Mouse (Mus musculus) left cerebral cortex, postnatal 14 days (tissue): Measurements from ENCODE around the gene Cfap74. TPM values are rescaled to one million over a fixed set of nuclear protein-coding genes. Genes with fewer than 3 reads are reported as not detected.
"Not testable (repeated sequence)": the region's sequence is repeated elsewhere in the genome, so short reads cannot be mapped to it uniquely, and the experiment has no call there.

Experiments
- DNase-seq, 2 experiments: peaks; one replicate each; pipeline ENCODE4 v3.0.0; 2021 to 2022; ENCODE audit warnings: low spot score in 2 of 2, mixed read lengths in 1 of 2
- intact Hi-C: fragments of 180-260 bp; cut with DNase I; formaldehyde crosslinking; loops from one replicate; pipeline ENCODE4 v1.15.1; 2025
- total RNA-seq, 2 experiments: library from RNA; stranded (reverse); gene quantifications; 2 replicates each; pipeline ENCODE4 v1.2.3; 2021

Gene Cfap74
- total RNA-seq, 2 experiments from 2014 or later, result 11.2 to 11.7 TPM

GRCm38 (mm10) chr4:155398222-155398540, 10.8 kb upstream of the Cfap74 start:
- DNase-seq, result no peak
- intact Hi-C loops, result no loop called here

GRCm38 (mm10) chr4:155401121-155401520, 7.9 kb upstream of the Cfap74 start:
- DNase-seq, result no peak
- intact Hi-C loops, result loop anchor here (5.0 kb wide), 1 partner anchor 34 kb away; no protein-coding TSS in a partner anchor

GRCm38 (mm10) chr4:155402489-155402888, 6.5 kb upstream of the Cfap74 start:
- no peak for DNase-seq
- intact Hi-C loops, result loop anchor here (5.0 kb wide), 1 partner anchor 35 kb away; no protein-coding TSS in a partner anchor

GRCm38 (mm10) chr4:155408695-155409057, 314 bp upstream of the Cfap74 start:
- DNase-seq, result no peak
- intact Hi-C loops, result no loop called here

- intact Hi-C loops, result no loop called here
- DNase-seq, result no peak
Observed at GRCm38 (mm10) chr4:155412124-155412523, 3.1 kb downstream of the Cfap74 start.

- DNase-seq, result no peak
- intact Hi-C loops, result no loop called here
Observed at GRCm38 (mm10) chr4:155413641-155414335, 4.8 kb downstream of the Cfap74 start.

GRCm38 (mm10) chr4:155414656-155415235, 5.8 kb downstream of the Cfap74 start:
- no peak for DNase-seq
- intact Hi-C loops, result no loop called here

GRCm38 (mm10) chr4:155420137-155420536, 11.1 kb downstream of the Cfap74 start:
- intact Hi-C loops, result no loop called here
- DNase-seq, result no peak

- DNase-seq, intact Hi-C loops: not testable (repeated sequence)
Observed at GRCm38 (mm10) chr4:155421412-155422370, 12.7 kb downstream of the Cfap74 start.

GRCm38 (mm10) chr4:155423988-155424387, 15.0 kb downstream of the Cfap74 start:
- intact Hi-C loops, result no loop called here
- DNase-seq, result no peak

- intact Hi-C loops, result no loop called here
- DNase-seq, result no peak
Observed at GRCm38 (mm10) chr4:155426272-155426671, 17.3 kb downstream of the Cfap74 start.

- intact Hi-C loops, result no loop called here
- no peak for DNase-seq
Observed at GRCm38 (mm10) chr4:155428442-155428841, 19.5 kb downstream of the Cfap74 start.

- intact Hi-C loops, result no loop called here
- DNase-seq, result no peak
Observed at GRCm38 (mm10) chr4:155429202-155429601, 20.2 kb downstream of the Cfap74 start.

GRCm38 (mm10) chr4:155432358-155432757, 23.4 kb downstream of the Cfap74 start:
- intact Hi-C loops, result no loop called here
- DNase-seq, result peak in 1 of 2 experiments; percentile 22

- intact Hi-C loops, result no loop called here
- DNase-seq, result no peak
Observed at GRCm38 (mm10) chr4:155433993-155434392, 25.0 kb downstream of the Cfap74 start.

GRCm38 (mm10) chr4:155442808-155443207, 33.8 kb downstream of the Cfap74 start:
- DNase-seq, result no peak
- intact Hi-C loops, result no loop called here

GRCm38 (mm10) chr4:155451597-155451996, 42.6 kb downstream of the Cfap74 start:
- no peak for DNase-seq

GRCm38 (mm10) chr4:155458575-155458974, 49.6 kb downstream of the Cfap74 start:
- DNase-seq, result no peak
- intact Hi-C loops, result no loop called here

More at GRCm38 (mm10) chr4:155451597-155451996, 42.6 kb downstream of the Cfap74 start:
- intact Hi-C loops, result no loop called here

GRCm38 (mm10) chr4:155463050-155463449, 54.1 kb downstream of the Cfap74 start:
- intact Hi-C loops, result no loop called here
- no peak for DNase-seq

GRCm38 (mm10) chr4:155463611-155464010, 54.6 kb downstream of the Cfap74 start:
- intact Hi-C loops, result no loop called here
- no peak for DNase-seq
